Mouse (Mus musculus) G1E (cell line): Measurements from ENCODE around the gene Spock2. TPM values are rescaled to one million over a fixed set of nuclear protein-coding genes. Genes with fewer than 3 reads are reported as not detected.

ENCODE experiments used
- ATAC-seq: 2 replicates; pipeline ENCODE4 v1.8.0; 2016; ENCODE audit warnings: mild to moderate bottlenecking; ENCODE audit not compliant: insufficient number of reproducible peaks, poor library complexity, low FRiP score, severe bottlenecking; ENCODE audit errors: extremely low read depth
- DNase-seq: peaks from one replicate; pipeline ENCODE4 v3.0.0; 2012; ENCODE audit warnings: low spot score
- H3K27me3 ChIP-seq: 2 replicates; pipeline ENCODE4 v1.6.1; 2012; ENCODE audit warnings: mild to moderate bottlenecking, low read length, inconsistent platforms; ENCODE audit not compliant: insufficient read depth
- H3K36me3 ChIP-seq: replicated peaks from 2 replicates; pipeline ENCODE3; 2012; ENCODE audit warnings: mild to moderate bottlenecking, inconsistent platforms
- H3K4me1 ChIP-seq: 2 replicates; pipeline ENCODE4 v1.6.1; 2012; ENCODE audit warnings: low read depth, low read length, inconsistent platforms, mixed read lengths; ENCODE audit not compliant: insufficient read depth
- H3K4me3 ChIP-seq: 2 replicates; pipeline ENCODE4 v1.5.1; 2012; ENCODE audit warnings: low read depth, mild to moderate bottlenecking, inconsistent platforms, low read length, moderate library complexity, mixed read lengths
- H3K9me3 ChIP-seq: replicated peaks from 2 replicates; pipeline ENCODE4 v1.6.1; 2012; ENCODE audit warnings: inconsistent platforms
- CTCF ChIP-seq: IDR thresholded peaks from 2 replicates; pipeline ENCODE4 v1.5.1; 2012; ENCODE audit warnings: low read depth, low read length, inconsistent platforms, mixed read lengths
- GATA1 ChIP-seq: IDR thresholded peaks from 2 replicates; pipeline ENCODE4 v1.6.1; 2012; ENCODE audit warnings: borderline replicate concordance, low read length, inconsistent platforms, mixed read lengths
- GATA2 ChIP-seq: IDR thresholded peaks from 2 replicates; pipeline ENCODE4 v1.6.1; 2012; ENCODE audit warnings: low read depth, low read length, inconsistent platforms, borderline replicate concordance
- POLR2AphosphoS5 ChIP-seq: IDR thresholded peaks from 2 replicates; pipeline ENCODE4 v1.6.1; 2012; ENCODE audit warnings: low read depth, low read length, inconsistent platforms; ENCODE audit not compliant: insufficient replicate concordance
- TAL1 ChIP-seq: conservative IDR thresholded peaks from 2 replicates; pipeline ENCODE4 v1.6.1; 2012; ENCODE audit warnings: low read depth, low read length, inconsistent platforms, mixed read lengths
- polyA plus RNA-seq: library from polyadenylated mRNA; stranded (reverse); fragments of >175 nt; gene quantifications from 2 replicates; pipeline ENCODE4 v1.2.3, GENCODE M21; 2012
- total RNA-seq, 2 experiments: library from RNA; stranded (forward) in 1 of 2; stranded (reverse) in 1 of 2; fragments of 200-1000 nt in 1 of 2; fragments of >200 nt in 1 of 2; fragmentation: Nextera tagmentation in 1 of 2; gene quantifications; 2 replicates each; pipeline ENCODE4 v1.2.3; 2014 to 2017

Gene Spock2
- total and polyA plus RNA-seq, 3 experiments, result not detected

- Histone ChIP-seq H3K4me3 (no peak overlapping the region), H3K27me3 (peaks cover 10% of the 10 kb centered on the region; the same call in 1 of the 2 replicates), H3K9me3 (no peaks in the 10 kb centered on the region), H3K36me3 (no peaks in the 10 kb centered on the region), H3K4me1 (no peaks in the 10 kb centered on the region)
- no peak for DNase-seq
- no peak for TF ChIP-seq POLR2AphosphoS5
- no peak for TF ChIP-seq GATA1
- no peak for TF ChIP-seq TAL1
- no peak for TF ChIP-seq GATA2
- no peak for TF ChIP-seq CTCF
- ATAC-seq, result no peak
These were observed 5.0 kb downstream of the Spock2 start for GRCm38 (mm10) chr10:60110908-60111475.

GRCm38 (mm10) chr10:60113965-60114690, 8.1 kb downstream of the Spock2 start:
- Histone ChIP-seq H3K4me1 (no peaks in the 10 kb centered on the region), H3K9me3 (no peaks in the 10 kb centered on the region), H3K36me3 (no peaks in the 10 kb centered on the region), H3K27me3 (peaks cover 2% of the 10 kb centered on the region; the same call in 1 of the 2 replicates), H3K4me3 (no peak overlapping the region)
- DNase-seq, result no peak
- no peak for ATAC-seq
- TF ChIP-seq POLR2AphosphoS5 (no peak), GATA2 (no peak), GATA1 (no peak)

- H3K36me3 ChIP-seq, result no peaks in the 10 kb centered on the region
- TF ChIP-seq POLR2AphosphoS5 (no peak), GATA2 (no peak), CTCF (no peak), TAL1 (no peak), GATA1 (no peak)
- H3K4me3 ChIP-seq, result no peak overlapping the region
- no peaks in the 10 kb centered on the region for H3K4me1 ChIP-seq
- ATAC-seq (no peak), DNase-seq (no peak)
- H3K9me3 ChIP-seq, result no peaks in the 10 kb centered on the region
- H3K27me3 ChIP-seq, result no peaks in the 10 kb centered on the region
These were observed 9.5 kb downstream of the Spock2 start for GRCm38 (mm10) chr10:60115345-60116185.

- H3K36me3 ChIP-seq, result no peaks in the 10 kb centered on the region
- H3K9me3 ChIP-seq, result no peaks in the 10 kb centered on the region
- no peaks in the 10 kb centered on the region for H3K4me1 ChIP-seq
- ATAC-seq (no peak), DNase-seq (no peak)
- H3K27me3 ChIP-seq, result no peaks in the 10 kb centered on the region
- TF ChIP-seq GATA2 (no peak), GATA1 (no peak), CTCF (no peak), POLR2AphosphoS5 (no peak), TAL1 (no peak)
- no peak overlapping the region for H3K4me3 ChIP-seq
These were observed 11.0 kb downstream of the Spock2 start for GRCm38 (mm10) chr10:60116997-60117396.

GRCm38 (mm10) chr10:60118464-60118863, 12.4 kb downstream of the Spock2 start:
- Histone ChIP-seq H3K9me3 (no peaks in the 10 kb centered on the region), H3K27me3 (no peaks in the 10 kb centered on the region), H3K36me3 (no peaks in the 10 kb centered on the region), H3K4me1 (no peaks in the 10 kb centered on the region), H3K4me3 (no peak overlapping the region)
- no peak for ATAC-seq
- no peak for TF ChIP-seq TAL1
- TF ChIP-seq CTCF, result no peak
- TF ChIP-seq GATA2, result no peak
- no peak for TF ChIP-seq POLR2AphosphoS5
- TF ChIP-seq GATA1, result no peak
- DNase-seq, result no peak

- Histone ChIP-seq H3K4me3 (no peak overlapping the region), H3K4me1 (no peaks in the 10 kb centered on the region), H3K9me3 (no peaks in the 10 kb centered on the region), H3K36me3 (no peaks in the 10 kb centered on the region), H3K27me3 (no peaks in the 10 kb centered on the region)
- ATAC-seq, result no peak
- no peak for DNase-seq
- no peak for TF ChIP-seq GATA2
- TF ChIP-seq POLR2AphosphoS5, result no peak
- TF ChIP-seq GATA1, result no peak
- no peak for TF ChIP-seq CTCF
- TF ChIP-seq TAL1, result no peak
These were observed 14.6 kb downstream of the Spock2 start for GRCm38 (mm10) chr10:60120630-60121029.
